Mouse (Mus musculus) myocyte (in vitro differentiated cells): Measurements from ENCODE around the gene Acsbg2. TPM values are rescaled to one million over a fixed set of nuclear protein-coding genes. Genes with fewer than 3 reads are reported as not detected.

Experiments used
- H3K27me3 ChIP-seq: one replicate; pipeline ENCODE4 v1.6.1; 2011; ENCODE audit not compliant: control insufficient read depth, insufficient read depth, insufficient read length
- H3K36me3 ChIP-seq: one replicate; pipeline ENCODE4 v1.6.1; 2011; ENCODE audit not compliant: control insufficient read depth, insufficient read depth
- H3K4me2 ChIP-seq: one replicate; pipeline ENCODE4 v1.6.1; 2011; ENCODE audit warnings: low read depth, control low read depth
- H3K4me3 ChIP-seq: one replicate; pipeline ENCODE4 v1.5.1; 2011; ENCODE audit warnings: mild to moderate bottlenecking, control low read depth, moderate library complexity
- H3K79me2 ChIP-seq: one replicate; pipeline ENCODE4 v1.6.1; 2011; ENCODE audit not compliant: control insufficient read depth, insufficient read depth
- H3ac ChIP-seq: one replicate; pipeline ENCODE4 v1.6.1; 2011; ENCODE audit not compliant: control insufficient read depth, insufficient read length
- CEBPB ChIP-seq: IDR thresholded peaks from 2 replicates; pipeline ENCODE4 v1.6.1; 2011; ENCODE audit warnings: mild to moderate bottlenecking, moderate library complexity; ENCODE audit not compliant: poor library complexity, insufficient read depth, severe bottlenecking
- E2F4 ChIP-seq: IDR thresholded peaks from one replicate; pipeline ENCODE4 v1.6.1; 2011; ENCODE audit warnings: mild to moderate bottlenecking, control low read depth, moderate library complexity; ENCODE audit not compliant: insufficient read depth
- MAX ChIP-seq: IDR thresholded peaks from one replicate; pipeline ENCODE4 v1.6.1; 2011; ENCODE audit warnings: low read depth, mild to moderate bottlenecking, control low read depth
- MYOD1 ChIP-seq, 3 experiments: IDR thresholded peaks; one replicate each; pipeline ENCODE4 v1.6.1; 2011; ENCODE audit warnings: control low read depth in 2 of 3, low read depth in 2 of 3, mild to moderate bottlenecking in 2 of 3, moderate library complexity in 1 of 3; ENCODE audit not compliant: insufficient read length in 2 of 3, control insufficient read depth in 1 of 3
- MYOG ChIP-seq, 3 experiments: IDR thresholded peaks; one replicate each; pipeline ENCODE4 v1.6.1; 2011; ENCODE audit warnings: control low read depth in 2 of 3, low read depth in 2 of 3, mild to moderate bottlenecking in 2 of 3; ENCODE audit not compliant: insufficient read length in 2 of 3, control insufficient read depth in 1 of 3, insufficient read depth in 1 of 3
- POLR2A ChIP-seq: IDR thresholded peaks from one replicate; pipeline ENCODE4 v1.6.1; 2011; ENCODE audit warnings: low read depth, mild to moderate bottlenecking, control low read depth, moderate library complexity; ENCODE audit not compliant: insufficient read length
- POLR2AphosphoS2 ChIP-seq: IDR thresholded peaks from one replicate; pipeline ENCODE4 v1.6.1; 2011; ENCODE audit warnings: low read depth, control low read depth; ENCODE audit not compliant: insufficient read length
- REST ChIP-seq: IDR thresholded peaks from one replicate; pipeline ENCODE4 v1.6.1; 2011; ENCODE audit warnings: mild to moderate bottlenecking, control low read depth, moderate library complexity; ENCODE audit not compliant: insufficient read depth, insufficient read length
- SRF ChIP-seq: IDR thresholded peaks from one replicate; pipeline ENCODE4 v1.6.1; 2011; ENCODE audit warnings: low read depth; ENCODE audit not compliant: control insufficient read depth, insufficient read length
- TCF12 ChIP-seq: IDR thresholded peaks from one replicate; pipeline ENCODE4 v1.6.1; 2011; ENCODE audit warnings: mild to moderate bottlenecking, control low read depth; ENCODE audit not compliant: poor library complexity, insufficient read depth, severe bottlenecking
- TCF3 ChIP-seq: IDR thresholded peaks from one replicate; pipeline ENCODE4 v1.6.1; 2011; ENCODE audit warnings: low read depth, control low read depth; ENCODE audit not compliant: insufficient read length
- USF1 ChIP-seq: IDR thresholded peaks from one replicate; pipeline ENCODE4 v1.6.1; 2011; ENCODE audit warnings: low read depth, mild to moderate bottlenecking, control low read depth, moderate library complexity
- polyA plus RNA-seq: library from polyadenylated mRNA; unstranded; fragments of >200 nt; fragmentation: generic; extraction: Trizol; gene quantifications from one replicate; pipeline ENCODE4 v1.2.1, GENCODE M21; 2012; ENCODE audit warnings: missing spikeins

Acsbg2 gene
- polyA plus RNA-seq, 1 experiment: not detected

DNA sequence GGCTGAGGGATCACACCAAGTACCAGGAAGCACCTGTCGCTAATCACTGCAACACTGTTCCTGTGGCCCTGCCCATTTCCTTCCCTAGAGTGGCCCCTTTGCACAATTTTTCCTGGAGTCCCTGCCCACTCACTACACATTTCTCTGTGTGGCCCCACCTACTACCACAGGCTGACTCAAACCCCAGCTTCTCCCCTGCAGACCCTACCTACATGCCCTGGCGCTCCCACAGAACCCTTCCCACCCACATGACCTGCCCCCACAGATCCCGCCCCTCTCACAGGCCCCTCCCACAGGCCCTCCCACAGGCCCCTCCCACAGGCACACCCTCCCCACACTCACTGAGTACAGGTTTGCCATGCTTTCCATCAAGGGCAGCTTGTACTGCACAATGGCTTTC, 13.1 kb downstream of the Acsbg2 start:
- no peak for TF ChIP-seq E2F4
- no peaks in the 10 kb centered on the region for H3K79me2 ChIP-seq
- no peak overlapping the region for H3K4me2 ChIP-seq
- H3K4me3 ChIP-seq: no peak overlapping the region
- H3K27me3 ChIP-seq: peaks cover 5% of the 10 kb centered on the region
- H3ac ChIP-seq: no peak overlapping the region
- H3K36me3 ChIP-seq: no peaks in the 10 kb centered on the region

DNA sequence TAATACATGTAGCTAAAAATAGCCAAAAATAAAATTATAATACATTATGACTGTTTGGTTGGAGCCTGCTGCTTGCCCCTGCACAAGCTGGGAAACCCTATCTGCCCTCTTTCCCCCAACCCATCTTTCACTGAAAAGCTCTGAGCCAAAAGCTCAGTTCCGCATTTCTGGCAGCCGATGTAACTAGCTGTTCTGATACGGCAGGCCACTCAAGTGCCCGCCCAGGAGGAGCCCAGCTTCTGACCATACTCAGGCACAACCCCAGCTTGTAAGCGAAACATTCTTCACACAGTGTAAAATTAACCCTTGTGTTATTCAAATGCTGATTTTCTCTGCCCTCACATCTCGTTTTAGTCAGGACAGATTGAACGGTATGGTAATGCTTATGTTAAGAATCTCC, 15.3 kb downstream of the Acsbg2 start:
- Histone ChIP-seq H3K4me3 (no peak overlapping the region), H3K36me3 (no peaks in the 10 kb centered on the region), H3K79me2 (no peaks in the 10 kb centered on the region), H3K4me2 (no peak overlapping the region), H3ac (no peak overlapping the region), H3K27me3 (peaks cover 2% of the 10 kb centered on the region)
- TF ChIP-seq MYOG (IDR thresholded peaks at IDR 0.05; ENCODE audit: control insufficient read depth in 1 of 3, insufficient read depth in 1 of 3, insufficient read length in 2 of 3, low read depth in 2 of 3) (no peak), TCF12 (no peak), MYOD1 (IDR thresholded peaks at IDR 0.05; ENCODE audit: control insufficient read depth in 1 of 3, insufficient read length in 2 of 3, low read depth in 2 of 3) (no peak), E2F4 (no peak), REST (no peak), POLR2AphosphoS2 (no peak)

DNA sequence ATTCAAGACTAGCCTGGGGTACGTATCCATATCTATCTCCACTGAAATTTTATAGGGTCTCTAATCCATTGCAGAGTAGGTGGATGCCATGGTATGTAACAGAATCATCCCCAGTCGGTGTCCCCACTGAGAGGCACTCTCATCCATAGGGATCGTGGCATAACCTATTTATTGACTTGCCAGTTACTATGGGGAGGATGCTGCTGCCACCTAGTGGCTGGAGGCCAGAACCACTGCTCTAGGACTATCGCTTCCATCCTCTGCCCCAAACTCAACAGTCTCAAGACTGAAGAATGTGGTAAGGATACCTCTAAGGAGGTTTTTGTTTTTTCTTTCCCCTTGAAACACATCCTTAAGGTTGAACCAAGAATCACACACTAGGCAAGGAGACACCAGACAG, 16.0 kb downstream of the Acsbg2 start:
- Histone ChIP-seq H3K27me3 (no peaks in the 10 kb centered on the region), H3K36me3 (no peaks in the 10 kb centered on the region), H3K79me2 (no peaks in the 10 kb centered on the region), H3K4me2 (no peak overlapping the region), H3ac (no peak overlapping the region), H3K4me3 (no peak overlapping the region)
- TF ChIP-seq E2F4 (no peak), POLR2A (no peak), MAX (no peak)

DNA sequence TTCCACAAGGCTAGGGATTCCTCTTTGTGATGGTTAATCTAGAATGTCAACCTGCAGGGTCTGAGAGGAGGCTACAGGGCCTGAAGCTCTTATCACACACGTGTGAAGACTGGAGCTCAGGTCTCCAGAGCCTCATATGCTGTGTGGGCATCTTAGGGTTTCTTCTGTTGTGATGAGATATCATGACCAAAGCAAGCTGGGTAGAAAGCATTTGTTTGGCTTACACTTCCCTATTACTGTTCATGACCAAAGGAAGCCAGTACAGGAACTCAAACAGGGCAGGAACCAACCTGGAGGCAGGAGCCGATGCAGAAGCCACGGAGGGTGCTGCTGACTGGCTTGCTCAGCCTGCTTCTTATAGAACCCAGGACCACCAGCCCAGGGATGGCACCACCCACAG, 18.8 kb downstream of the Acsbg2 start:
- no peak overlapping the region for H3K4me2 ChIP-seq
- H3ac ChIP-seq: no peak overlapping the region
- H3K27me3 ChIP-seq: no peaks in the 10 kb centered on the region
- no peak overlapping the region for H3K4me3 ChIP-seq
- H3K36me3 ChIP-seq: no peaks in the 10 kb centered on the region
- H3K79me2 ChIP-seq: no peaks in the 10 kb centered on the region
- TF ChIP-seq TCF12: no peak
- TF ChIP-seq TCF3: no peak
- TF ChIP-seq CEBPB: no peak
- no peak for TF ChIP-seq POLR2AphosphoS2
- TF ChIP-seq MYOG (IDR thresholded peaks at IDR 0.05; ENCODE audit: control insufficient read depth in 1 of 3, insufficient read depth in 1 of 3, insufficient read length in 2 of 3, low read depth in 2 of 3): no peak
- no peak for TF ChIP-seq MAX
- TF ChIP-seq USF1: no peak
- TF ChIP-seq SRF: no peak
- TF ChIP-seq POLR2A: no peak
- no peak for TF ChIP-seq MYOD1 (IDR thresholded peaks at IDR 0.05; ENCODE audit: control insufficient read depth in 1 of 3, insufficient read length in 2 of 3, low read depth in 2 of 3)
- TF ChIP-seq E2F4: no peak
- no peak for TF ChIP-seq REST

DNA sequence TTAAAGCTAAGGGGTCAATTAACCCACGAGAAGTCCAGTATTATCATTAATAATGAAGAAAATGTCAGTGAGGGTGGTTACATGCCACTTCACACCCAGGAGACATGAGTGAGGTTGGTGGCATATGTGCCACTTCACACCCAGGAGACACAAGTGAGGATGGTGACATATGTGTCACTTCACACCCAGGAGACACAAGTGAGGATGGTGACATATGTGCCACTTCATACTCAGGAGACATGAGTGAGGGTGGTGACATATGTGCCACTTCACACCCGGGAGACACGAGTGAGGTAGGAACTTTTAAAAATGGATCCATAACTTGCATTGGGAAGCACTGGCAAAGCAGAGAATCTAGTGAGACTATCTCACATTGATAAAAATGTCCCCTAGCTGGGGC, 23.1 kb downstream of the Acsbg2 start:
- Histone ChIP-seq H3ac (no peak overlapping the region), H3K27me3 (peaks cover 25% of the 10 kb centered on the region), H3K36me3 (no peaks in the 10 kb centered on the region), H3K4me3 (no peak overlapping the region), H3K79me2 (no peaks in the 10 kb centered on the region), H3K4me2 (no peak overlapping the region)
- TF ChIP-seq MYOD1 (IDR thresholded peaks at IDR 0.05; ENCODE audit: control insufficient read depth in 1 of 3, insufficient read length in 2 of 3, low read depth in 2 of 3) (no peak), CEBPB (no peak), USF1 (no peak), MAX (no peak), MYOG (IDR thresholded peaks at IDR 0.05; ENCODE audit: control insufficient read depth in 1 of 3, insufficient read depth in 1 of 3, insufficient read length in 2 of 3, low read depth in 2 of 3) (no peak), E2F4 (no peak), TCF3 (no peak), REST (no peak), TCF12 (no peak), POLR2A (no peak), POLR2AphosphoS2 (no peak), SRF (no peak)

DNA sequence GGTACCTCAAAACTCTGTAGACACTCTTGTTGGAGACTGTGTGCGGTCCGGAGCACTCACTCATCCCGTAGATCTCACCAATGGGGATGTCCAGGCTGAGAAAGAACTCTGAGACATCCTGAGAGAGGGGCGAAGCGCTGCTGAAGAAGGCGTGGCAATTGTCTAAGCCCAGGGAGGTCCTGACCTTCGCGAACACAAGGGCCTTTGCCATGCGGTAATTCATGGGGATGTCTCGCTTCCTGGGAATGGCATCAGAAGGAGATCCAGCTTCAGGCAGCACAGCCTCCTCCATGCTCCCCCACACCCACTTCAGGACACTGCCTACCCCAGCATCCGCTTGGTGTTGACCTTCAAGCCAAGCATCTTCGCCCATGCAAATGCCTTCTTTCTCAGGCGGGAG, 24.5 kb downstream of the Acsbg2 start:
- Histone ChIP-seq H3K4me2 (no peak overlapping the region), H3K36me3 (no peaks in the 10 kb centered on the region), H3K27me3 (peaks cover 32% of the 10 kb centered on the region), H3K4me3 (no peak overlapping the region), H3ac (no peak overlapping the region), H3K79me2 (no peaks in the 10 kb centered on the region)
- TF ChIP-seq TCF12: no peak
